Mouse (Mus musculus) liver, postnatal 0 days (tissue): Measurements from ENCODE around the gene Ralgapa2. TPM values are rescaled to one million over a fixed set of nuclear protein-coding genes. Genes with fewer than 3 reads are reported as not detected.
A peak's percentile ranks its signal among the peaks of the same experiment; 100 is the strongest.

Source experiments
- ATAC-seq: fragments of 200-750 bp; cut with Nextera tagmentation; 2 replicates; pipeline ENCODE4 v1.8.0; 2017; ENCODE audit warnings: mild to moderate bottlenecking, moderate library complexity
- DNase-seq: peaks from one replicate; pipeline ENCODE4 v3.0.0-alpha.2; 2016
- H3K27ac ChIP-seq: fragments of 300-500 bp; sonication (generic); 2 replicates; pipeline ENCODE4 v1.5.1; 2014; ENCODE audit warnings: antibody characterized with exemption, moderate library complexity, mild to moderate bottlenecking, low read depth
- H3K27me3 ChIP-seq: fragments of 300-500 bp; sonication (generic); 2 replicates; pipeline ENCODE4 v1.6.1; 2014; ENCODE audit warnings: low read length, control low read depth, mixed read lengths; ENCODE audit not compliant: insufficient read depth
- H3K36me3 ChIP-seq: fragments of 300-500 bp; sonication (generic); replicated peaks from 2 replicates; pipeline ENCODE4 v1.6.1; 2014; ENCODE audit warnings: mild to moderate bottlenecking, control low read depth, low read length, moderate library complexity, mixed read lengths; ENCODE audit not compliant: insufficient read depth
- H3K4me1 ChIP-seq: fragments of 300-500 bp; sonication (generic); 2 replicates; pipeline ENCODE4 v1.6.1; 2014; ENCODE audit warnings: antibody characterized with exemption, mild to moderate bottlenecking, control low read depth; ENCODE audit not compliant: insufficient read depth
- H3K4me2 ChIP-seq: fragments of 300-500 bp; sonication (generic); 2 replicates; pipeline ENCODE4 v1.6.1; 2014; ENCODE audit warnings: low read depth, mild to moderate bottlenecking, low read length, moderate library complexity, mixed read lengths
- H3K4me3 ChIP-seq: fragments of 300-500 bp; sonication (generic); 2 replicates; pipeline ENCODE4 v1.5.1; 2014; ENCODE audit warnings: low read depth, low read length
- H3K9ac ChIP-seq: fragments of 300-500 bp; sonication (generic); replicated peaks from 2 replicates; pipeline ENCODE4 v1.6.1; 2014; ENCODE audit warnings: mild to moderate bottlenecking, moderate library complexity
- H3K9me3 ChIP-seq: fragments of 300-500 bp; sonication (generic); 2 replicates; pipeline ENCODE4 v1.6.1; 2016; ENCODE audit warnings: mild to moderate bottlenecking, control low read depth, low read length, mixed read lengths
- CTCF ChIP-seq: sonication (generic); IDR thresholded peaks from 2 replicates; pipeline ENCODE4 v1.5.1; 2016; ENCODE audit warnings: antibody characterized with exemption, low read depth
- EP300 ChIP-seq: IDR thresholded peaks from 2 replicates; pipeline ENCODE4 v1.6.1; 2016; ENCODE audit warnings: antibody characterized with exemption, low read depth, mild to moderate bottlenecking
- WGBS: fragments of 180-500 bp; shearing (Covaris S2); extraction: QIAGEN DNeasy Blood & Tissue Kit; methylation state at CpG from one replicate; pipeline ENCODE4 v1.1.7; 2014; ENCODE audit not compliant: insufficient replicate concordance; 5-methylcytosine and 5-hydroxymethylcytosine counted together
- polyA plus RNA-seq: library from polyadenylated mRNA; unstranded; fragments of >200 nt; fragmentation: Nextera tagmentation; extraction: Ambion mirVana; gene quantifications from 2 replicates; pipeline ENCODE4 v1.2.1, GENCODE M21; 2015

Gene Ralgapa2
- polyA plus RNA-seq, 1 experiment from 2014 or later = 4.1 TPM

DNA sequence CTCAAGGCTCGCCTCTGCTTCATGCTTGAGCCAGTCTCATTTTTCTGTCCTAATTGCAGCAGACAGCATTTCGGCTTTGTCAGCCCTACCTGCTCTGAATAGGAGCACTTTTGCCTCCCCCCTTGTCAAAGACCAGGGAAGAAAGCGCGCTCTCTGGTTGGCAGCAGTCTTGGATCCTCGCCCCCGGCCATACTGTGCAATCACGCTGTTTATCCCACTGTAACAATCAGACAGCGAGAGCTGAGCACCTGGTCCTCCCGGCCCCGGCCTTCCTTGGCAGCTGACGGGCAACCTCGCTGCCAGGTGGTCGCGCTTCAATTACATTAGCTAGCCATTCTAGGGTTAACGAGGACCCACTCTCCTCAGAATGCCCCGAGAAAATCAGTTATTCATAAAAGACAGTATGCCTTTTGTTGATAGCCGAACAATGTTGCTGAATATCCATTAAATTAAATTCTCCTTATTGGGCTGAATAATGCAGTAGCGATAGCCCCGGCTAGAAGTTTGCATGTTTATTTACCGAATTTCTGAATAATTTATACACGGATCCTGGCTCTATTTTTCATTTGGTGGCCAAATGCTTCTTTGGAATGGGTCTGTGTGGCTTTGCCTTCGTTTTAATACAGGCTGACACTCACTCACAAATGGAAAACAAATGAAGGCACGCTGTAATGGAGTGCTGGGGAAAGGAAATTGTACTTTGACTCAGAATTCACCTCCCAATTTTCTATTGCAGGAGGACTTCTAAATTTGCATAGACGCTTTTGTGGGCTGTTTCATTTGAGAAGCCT is 232.5 kb downstream of the Ralgapa2 start:
- Histone ChIP-seq H3K4me1 (no peaks in the 10 kb centered on the region), H3K4me2 (no peak overlapping the region), H3K4me3 (no peak overlapping the region), H3K9me3 (no peaks in the 10 kb centered on the region), H3K36me3 (no peaks in the 10 kb centered on the region), H3K9ac (no peak overlapping the region), H3K27me3 (no peaks in the 10 kb centered on the region), H3K27ac (peak overlapping the region; percentile 72; the same call in 1 of the 2 replicates)
- DNase-seq (no peak), ATAC-seq (no peak)
- 82% methylated on average over 24 of the region's 24 CpGs for WGBS
- TF ChIP-seq EP300 = no peak
- no peak for TF ChIP-seq CTCF

DNA sequence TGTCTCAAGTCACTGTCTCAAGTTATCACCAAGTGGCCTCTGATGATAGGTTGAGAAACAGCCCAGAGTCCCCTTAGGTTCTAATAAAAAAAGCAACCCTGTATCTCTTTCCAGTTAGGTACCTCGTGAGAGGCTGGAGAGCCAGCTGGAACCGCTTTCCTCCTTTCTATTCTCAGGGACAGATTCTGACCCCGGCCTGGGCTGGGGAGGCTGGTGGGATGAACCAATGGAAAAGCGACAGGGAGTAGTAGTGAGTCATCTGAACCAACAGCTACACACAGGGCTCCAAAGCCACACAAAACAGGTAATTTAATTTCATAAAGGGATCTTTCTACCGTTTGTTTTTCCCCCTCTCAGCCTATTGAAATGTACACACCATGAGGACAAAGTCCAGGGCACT is 233.8 kb downstream of the Ralgapa2 start:
- Histone ChIP-seq H3K36me3 (no peaks in the 10 kb centered on the region), H3K9me3 (no peaks in the 10 kb centered on the region), H3K4me1 (no peaks in the 10 kb centered on the region), H3K27ac (peak overlapping the region; percentile 72), H3K4me3 (no peak overlapping the region), H3K4me2 (no peak overlapping the region), H3K27me3 (no peaks in the 10 kb centered on the region), H3K9ac (no peak overlapping the region)
- 58% methylated on average over 5 of the region's 5 CpGs for WGBS
- peak; percentile 25 for DNase-seq
- peak; percentile 96 for ATAC-seq
- TF ChIP-seq EP300 = no peak

DNA sequence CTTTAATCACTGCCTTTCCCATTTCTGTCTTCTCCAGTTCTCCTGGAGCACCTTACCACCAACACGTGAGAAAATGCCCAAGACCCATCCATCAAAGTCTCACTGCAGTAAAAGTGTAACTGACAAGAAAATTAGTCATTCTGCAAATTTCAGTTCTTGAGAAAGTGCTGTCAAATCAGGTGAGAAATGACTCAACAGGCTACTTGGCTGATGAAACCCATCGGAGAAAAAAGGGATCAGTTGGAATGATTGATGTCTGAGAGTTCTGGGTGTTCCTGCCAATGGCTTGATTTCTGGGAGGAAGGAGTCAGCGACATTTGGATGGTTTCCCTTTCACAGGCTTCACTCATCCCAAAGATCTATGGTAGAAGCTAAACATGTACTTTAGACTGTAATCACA is 245.6 kb downstream of the Ralgapa2 start:
- Histone ChIP-seq H3K27ac (no peak overlapping the region), H3K4me1 (no peaks in the 10 kb centered on the region), H3K9me3 (no peaks in the 10 kb centered on the region), H3K9ac (no peak overlapping the region), H3K27me3 (no peaks in the 10 kb centered on the region), H3K4me2 (no peak overlapping the region), H3K36me3 (no peaks in the 10 kb centered on the region; the same call in 1 of the 2 replicates), H3K4me3 (no peak overlapping the region)
- WGBS = 69% methylated on average over 3 of the region's 3 CpGs
- TF ChIP-seq CTCF (no peak), EP300 (no peak)
- DNase-seq = no peak
- no peak for ATAC-seq

DNA sequence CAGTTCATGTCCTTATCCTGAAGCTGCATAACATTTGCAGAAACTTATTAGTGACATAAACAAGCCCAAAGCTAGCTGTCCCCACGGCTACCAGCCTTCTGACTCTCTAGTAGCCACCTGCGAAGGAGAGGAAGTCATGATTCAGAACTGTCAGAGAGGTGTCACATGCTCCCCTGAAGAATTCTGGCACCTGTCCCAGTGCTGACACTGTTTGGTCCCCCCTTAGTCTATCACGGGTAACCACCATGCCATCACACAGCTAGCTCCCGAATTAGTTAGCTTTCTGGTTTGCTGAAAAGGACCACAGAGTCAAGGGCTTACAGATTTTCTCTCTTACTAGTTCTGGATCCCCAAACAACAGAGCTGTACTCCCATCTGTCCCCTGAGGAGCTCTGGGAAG is 247.1 kb downstream of the Ralgapa2 start:
- ATAC-seq = no peak
- H3K27me3 ChIP-seq = no peaks in the 10 kb centered on the region
- H3K4me1 ChIP-seq = no peaks in the 10 kb centered on the region
- no peak overlapping the region for H3K27ac ChIP-seq
- DNase-seq = no peak
- H3K36me3 ChIP-seq = no peaks in the 10 kb centered on the region; the same call in 1 of the 2 replicates
- TF ChIP-seq CTCF = no peak
- no peak for TF ChIP-seq EP300
- no peak overlapping the region for H3K4me2 ChIP-seq
- H3K9ac ChIP-seq = no peak overlapping the region
- WGBS = 43% methylated on average over 4 of the region's 4 CpGs
- no peak overlapping the region for H3K4me3 ChIP-seq
- no peaks in the 10 kb centered on the region for H3K9me3 ChIP-seq

DNA sequence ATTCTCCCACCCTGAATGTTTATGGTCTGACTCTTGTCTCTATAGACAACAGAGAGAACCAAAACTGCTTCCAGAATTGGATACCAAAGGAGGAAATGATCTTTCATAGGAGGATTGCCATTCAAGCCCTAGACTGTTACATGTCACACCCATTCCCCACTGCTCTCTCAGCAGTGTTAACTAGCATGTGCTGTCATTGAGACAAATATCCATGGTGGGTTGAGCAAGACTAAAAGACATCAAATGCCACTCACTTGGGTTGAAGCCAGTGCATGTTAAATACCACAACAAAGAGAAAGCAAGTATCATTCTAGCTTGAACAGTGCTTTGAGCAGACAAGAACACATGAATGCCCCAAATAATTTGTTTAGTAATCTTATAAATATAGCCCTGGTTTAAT is 249.2 kb downstream of the Ralgapa2 start:
- TF ChIP-seq CTCF (no peak), EP300 (no peak)
- no peaks in the 10 kb centered on the region for H3K9me3 ChIP-seq
- no peak overlapping the region for H3K4me2 ChIP-seq
- no peak overlapping the region for H3K4me3 ChIP-seq
- H3K4me1 ChIP-seq = no peaks in the 10 kb centered on the region
- H3K27me3 ChIP-seq = no peaks in the 10 kb centered on the region
- no peak overlapping the region for H3K27ac ChIP-seq
- H3K36me3 ChIP-seq = no peaks in the 10 kb centered on the region; the same call in 1 of the 2 replicates
- no peak for DNase-seq
- ATAC-seq = no peak
- no peak overlapping the region for H3K9ac ChIP-seq

DNA sequence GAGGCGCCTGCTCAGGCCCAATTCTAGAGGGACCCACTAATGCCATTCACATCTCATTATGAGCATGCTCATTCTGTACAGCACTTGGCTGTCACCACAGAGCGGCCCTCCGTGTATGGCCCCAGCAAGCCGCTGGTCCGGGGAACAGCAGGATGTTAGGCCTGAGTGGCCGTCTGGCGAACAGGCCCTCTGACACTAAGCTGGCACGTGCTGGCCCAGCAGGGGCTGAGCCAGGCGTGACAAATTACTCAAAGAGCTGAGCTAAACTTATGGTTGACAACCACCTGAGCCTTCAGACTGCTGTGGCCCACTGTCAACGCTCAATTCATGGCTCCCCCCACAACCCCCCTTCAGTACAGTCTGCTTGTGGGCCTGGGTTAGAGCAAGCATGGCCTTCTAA is 249.9 kb downstream of the Ralgapa2 start:
- no peak overlapping the region for H3K9ac ChIP-seq
- no peaks in the 10 kb centered on the region for H3K27me3 ChIP-seq
- TF ChIP-seq CTCF (no peak), EP300 (no peak)
- no peaks in the 10 kb centered on the region for H3K9me3 ChIP-seq
- H3K36me3 ChIP-seq = no peaks in the 10 kb centered on the region; the same call in 1 of the 2 replicates
- no peak for DNase-seq
- H3K4me3 ChIP-seq = no peak overlapping the region
- H3K4me2 ChIP-seq = no peak overlapping the region
- H3K27ac ChIP-seq = no peak overlapping the region
- ATAC-seq = no peak
- H3K4me1 ChIP-seq = no peaks in the 10 kb centered on the region
- 86% methylated on average over 10 of the region's 10 CpGs for WGBS
